22 mouse cellular contexts compared by ENCODE assay signal in genomic region chr6:89414126-89414525, GRCm38 (mm10). TPM values are rescaled to one million over a fixed set of nuclear protein-coding genes. Genes with fewer than 3 reads are reported as not detected.
A peak's percentile ranks its signal among the peaks of the same experiment; 100 is the strongest.
DNase-seq lines count a peak whose midpoint lies in the region; ATAC-seq and TF ChIP-seq lines count a peak whose summit lies in the region.
"Had no signal": no experiment of that assay in that cellular context is flagged by ENCODE, and none has a peak within 500 bp of the region (broad histone marks: within the 10 kb centered on the region; RNA-seq: fewer than 3 reads in every experiment).

No protein-coding gene starts in this region.

- no peak for TF ChIP-seq CTCF in kidney, postnatal 0 days (IDR thresholded peaks at IDR 0.05; ENCODE audit: low read depth)

- no peak overlapping the region for H3K4me3 ChIP-seq in kidney, postnatal 0 days (replicated peaks; ENCODE audit: low read depth, low read length)
- no peak overlapping the region for H3K4me3 ChIP-seq in liver, embryonic 12.5 days
- H3K4me3 ChIP-seq in midbrain, embryonic 13.5 days (replicated peaks) = no peak overlapping the region
- H3K4me3 ChIP-seq: embryonic facial prominence, embryonic 13.5 days; heart, embryonic 10.5 days; hindbrain, embryonic 13.5 days; intestine, embryonic 15.5 days; limb, embryonic 13.5 days; liver, embryonic 15.5 days; neural tube, embryonic 13.5 days had no signal

- no peaks in the 10 kb centered on the region for H3K4me1 ChIP-seq in kidney, postnatal 0 days (replicated peaks; ENCODE audit: insufficient read depth, low read length)
- peaks cover 16% of the 10 kb centered on the region for H3K4me1 ChIP-seq in liver, embryonic 12.5 days
- H3K4me1 ChIP-seq in midbrain, embryonic 13.5 days (replicated peaks) = peaks cover 2% of the 10 kb centered on the region; the same call in 1 of the 2 replicates
- H3K4me1 ChIP-seq: embryonic facial prominence, embryonic 13.5 days; intestine, embryonic 15.5 days; limb, embryonic 13.5 days had no signal

- no peaks in the 10 kb centered on the region for H3K36me3 ChIP-seq in kidney, postnatal 0 days (ENCODE audit: insufficient read depth, low read length)
- no peaks in the 10 kb centered on the region for H3K36me3 ChIP-seq in liver, embryonic 12.5 days
- no peaks in the 10 kb centered on the region for H3K36me3 ChIP-seq in midbrain, embryonic 13.5 days
- H3K36me3 ChIP-seq: embryonic facial prominence, embryonic 13.5 days; G1E; heart, embryonic 10.5 days; intestine, embryonic 15.5 days; limb, embryonic 13.5 days; liver, embryonic 15.5 days; neural tube, embryonic 13.5 days had no signal

- no peak overlapping the region for H3K27ac ChIP-seq in kidney, postnatal 0 days
- H3K27ac ChIP-seq in liver, embryonic 12.5 days = no peak overlapping the region
- no peak overlapping the region for H3K27ac ChIP-seq in midbrain, embryonic 13.5 days
- H3K27ac ChIP-seq: embryonic facial prominence, embryonic 13.5 days; heart, embryonic 10.5 days; hindbrain, embryonic 13.5 days; intestine, embryonic 15.5 days; limb, embryonic 13.5 days; liver, embryonic 15.5 days; neural tube, embryonic 13.5 days had no signal

- no peak overlapping the region for H3K9ac ChIP-seq in kidney, postnatal 0 days (ENCODE audit: low read depth, low read length)
- H3K9ac ChIP-seq in liver, embryonic 12.5 days = no peak overlapping the region
- H3K9ac ChIP-seq in midbrain, embryonic 13.5 days (replicated peaks) = no peak overlapping the region
- H3K9ac ChIP-seq: embryonic facial prominence, embryonic 13.5 days; hindbrain, embryonic 13.5 days; intestine, embryonic 15.5 days; limb, embryonic 13.5 days; liver, embryonic 15.5 days; neural tube, embryonic 13.5 days had no signal

- no peaks in the 10 kb centered on the region for H3K9me3 ChIP-seq in kidney, postnatal 0 days (replicated peaks; ENCODE audit: low read length)
- H3K9me3 ChIP-seq in liver, embryonic 12.5 days (replicated peaks) = no peaks in the 10 kb centered on the region
- no peaks in the 10 kb centered on the region for H3K9me3 ChIP-seq in midbrain, embryonic 13.5 days
- H3K9me3 ChIP-seq: embryonic facial prominence, embryonic 13.5 days; G1E; heart, embryonic 10.5 days; hindbrain, embryonic 13.5 days; intestine, embryonic 15.5 days; limb, embryonic 13.5 days; liver, embryonic 15.5 days; neural tube, embryonic 13.5 days had no signal

- ATAC-seq in kidney, postnatal 0 days (replicated peaks; ENCODE audit: low FRiP score, low read depth) = no peak
- no peak for ATAC-seq in liver, embryonic 12.5 days
- no peak for ATAC-seq in midbrain, embryonic 13.5 days
- ATAC-seq: activated CD4-positive, CD25-positive, alpha-beta regulatory T cell, adult 4 months had no signal

- DNase-seq in kidney, postnatal 0 days (ENCODE audit: low spot score) = peak; percentile 18
- no peak for DNase-seq in kidney, adult 8-10 months
- peak; percentile 74 to 84 for DNase-seq in lung, adult 18-20 months
- DNase-seq in lung, postnatal 25 days (ENCODE audit: low spot score) = peak; percentile 85
- no peak for DNase-seq in urinary bladder, postnatal 10 days (ENCODE audit: low spot score)
- no peak for DNase-seq in kidney, postnatal 4 days
- DNase-seq: cerebellum, adult 9-10 months; gastrocnemius, postnatal 25 days; heart, postnatal 14 days; kidney, postnatal 10 days; layer of hippocampus, adult 9-11 months had no signal

- 67% methylated on average over 4 of the region's 4 CpGs for WGBS in kidney, postnatal 0 days
- 57% methylated on average over 4 of the region's 4 CpGs for WGBS in liver, embryonic 12.5 days (ENCODE audit: insufficient replicate concordance)
- WGBS in midbrain, embryonic 13.5 days = 89% methylated on average over 4 of the region's 4 CpGs

- H3K4me2 ChIP-seq in kidney, postnatal 0 days (ENCODE audit: low read length) = no peak overlapping the region
- no peak overlapping the region for H3K4me2 ChIP-seq in liver, embryonic 12.5 days
- H3K4me2 ChIP-seq in midbrain, embryonic 13.5 days (replicated peaks) = no peak overlapping the region
- H3K4me2 ChIP-seq: embryonic facial prominence, embryonic 13.5 days; hindbrain, embryonic 13.5 days; intestine, embryonic 15.5 days; limb, embryonic 13.5 days; neural tube, embryonic 13.5 days had no signal

- no peaks in the 10 kb centered on the region for H3K27me3 ChIP-seq in kidney, postnatal 0 days (ENCODE audit: insufficient read depth, low read length)
- peaks cover 2% of the 10 kb centered on the region; the same call in 1 of the 2 replicates for H3K27me3 ChIP-seq in liver, embryonic 12.5 days (replicated peaks)
- no peaks in the 10 kb centered on the region for H3K27me3 ChIP-seq in midbrain, embryonic 13.5 days
- H3K27me3 ChIP-seq: embryonic facial prominence, embryonic 13.5 days; hindbrain, embryonic 13.5 days; intestine, embryonic 15.5 days; limb, embryonic 13.5 days; liver, embryonic 15.5 days; neural tube, embryonic 13.5 days had no signal

RNA-seq across cellular contexts. Expression of gene Plxna1, which starts 51.7 kb away (rescaled TPM):
- polyA plus RNA-seq in kidney, postnatal 0 days (2015; fragmentation: Nextera tagmentation; extraction: Ambion mirVana) = 16.9 and 17.8 TPM in 2 replicates
- polyA plus RNA-seq in liver, embryonic 12.5 days (2016; fragmentation: Nextera tagmentation; extraction: Ambion mirVana) = 6.7 and 7.2 TPM in 2 replicates
- polyA plus RNA-seq in midbrain, embryonic 13.5 days (2015; fragmentation: Nextera tagmentation; extraction: Ambion mirVana) = 53.1 and 69.4 TPM in 2 replicates

Comparison
In these comparisons a context has a peak if more than half of its experiments do, and no peak if none do; other contexts are left out.
1. DNase-seq: peak in kidney, postnatal 0 days (single experiment), lung, adult 18-20 months (2 of 2) and lung, postnatal 25 days (single experiment); none in kidney, adult 8-10 months (0 of 2), urinary bladder, postnatal 10 days (single experiment) and kidney, postnatal 4 days (0 of 2).